Mouse (Mus musculus): ENCODE results near the gene Usp18.

Gene Usp18

DNA sequence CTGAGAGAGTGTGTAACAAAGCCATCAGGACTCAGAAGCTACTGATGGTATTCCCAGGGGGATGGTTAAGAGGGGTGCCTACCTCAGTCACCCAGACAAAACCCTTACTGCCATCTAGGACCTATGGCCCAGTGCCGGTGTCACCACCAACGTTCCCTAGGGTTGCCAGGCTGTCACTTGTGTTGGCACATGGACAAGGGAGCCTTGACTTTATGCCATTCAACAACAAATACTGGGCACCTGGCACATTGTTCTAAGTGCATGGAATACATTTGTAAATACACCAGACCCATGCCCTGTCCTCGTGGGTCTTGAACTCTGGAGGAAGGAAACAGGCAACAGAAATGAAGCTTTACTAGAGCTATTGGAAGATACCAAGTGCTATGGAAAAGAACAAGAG, 59.9 kb downstream of the Usp18 start:
- no peak for DNase-seq

- DNase-seq = no peak
Observed at GRCm38 (mm10) chr6:121310984-121311383, 65.3 kb downstream of the Usp18 start.

DNA sequence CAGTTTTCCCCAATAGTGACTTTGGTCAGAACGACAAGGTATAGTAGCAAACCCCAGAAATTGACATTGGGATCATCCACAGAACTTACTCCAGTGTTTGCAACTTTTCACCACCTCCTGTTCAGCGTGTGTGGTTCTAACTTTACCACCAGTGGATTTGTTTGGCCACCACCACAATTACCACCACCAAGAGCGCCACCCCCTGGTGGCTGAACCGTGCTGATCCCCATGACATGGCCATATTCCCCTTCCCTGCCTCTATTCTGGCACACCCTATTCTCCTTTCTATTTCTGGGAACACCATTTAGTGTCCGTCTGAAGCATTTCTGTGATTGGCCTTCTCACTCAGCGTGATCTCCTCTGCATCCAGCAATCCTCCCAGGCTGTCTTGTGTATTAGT, 73.4 kb downstream of the Usp18 start:
- no peak for DNase-seq
